Mouse (Mus musculus) adrenal gland, adult 18-20 months (tissue): ENCODE measurements around the gene Ube2l3. TPM values are rescaled to one million over a fixed set of nuclear protein-coding genes. Genes with fewer than 3 reads are reported as not detected.

Experiments
- DNase-seq, 2 experiments: peaks; one replicate each; pipeline ENCODE4 v3.0.0; 2021 to 2022; ENCODE audit warnings: low spot score in 2 of 2
- total RNA-seq, 2 experiments: library from RNA; stranded (reverse); gene quantifications; 1 replicate in 1 of 2; 2 replicates in 1 of 2; pipeline ENCODE4 v1.2.3; 2021

Gene Ube2l3
- total RNA-seq, 2 experiments from 2014 or later = 186 to 220 TPM

DNA sequence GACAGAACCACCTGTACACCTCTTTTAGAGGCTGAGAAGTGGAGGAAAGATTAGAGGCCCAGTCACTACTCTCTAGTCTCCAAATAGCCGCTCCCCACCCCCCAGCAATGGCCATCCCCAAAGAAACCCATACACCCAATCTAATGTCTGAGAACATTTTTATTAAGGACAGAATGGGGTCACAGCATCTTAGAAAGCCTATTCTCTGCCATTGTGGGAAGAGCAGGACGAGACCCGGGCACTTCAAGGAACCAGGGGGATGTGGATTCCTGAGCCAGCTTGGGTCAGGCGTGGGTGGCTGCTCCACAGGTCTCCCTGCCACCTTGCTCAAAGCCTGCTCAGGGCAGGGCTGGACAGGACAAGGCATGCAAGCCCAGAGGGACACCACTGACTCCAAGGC, 50.6 kb downstream of the Ube2l3 start:
- no peak for DNase-seq

- DNase-seq = no peak
Measured at GRCm38 (mm10) chr16:17150520-17151258, 51.8 kb downstream of the Ube2l3 start.

DNA sequence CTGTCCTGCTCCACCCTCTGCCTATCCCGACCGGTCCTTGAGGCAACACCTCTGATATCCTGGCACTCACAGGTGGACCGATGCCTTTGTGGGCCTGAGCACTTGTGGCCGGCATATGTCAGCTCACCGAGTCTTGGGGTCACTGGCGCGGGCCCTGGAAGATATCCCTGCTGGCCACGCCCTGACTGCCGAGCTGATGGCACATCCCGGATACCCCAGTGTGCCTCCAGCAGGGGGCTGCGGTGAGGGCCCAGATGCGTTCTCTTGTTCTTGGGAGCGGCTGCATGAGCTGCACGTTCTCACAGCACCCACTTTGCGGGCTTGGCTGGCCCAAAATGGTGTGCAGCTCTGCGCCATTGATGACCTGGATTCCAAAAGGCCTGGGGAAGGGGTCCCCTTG, 54.4 kb downstream of the Ube2l3 start:
- no peak for DNase-seq

DNA sequence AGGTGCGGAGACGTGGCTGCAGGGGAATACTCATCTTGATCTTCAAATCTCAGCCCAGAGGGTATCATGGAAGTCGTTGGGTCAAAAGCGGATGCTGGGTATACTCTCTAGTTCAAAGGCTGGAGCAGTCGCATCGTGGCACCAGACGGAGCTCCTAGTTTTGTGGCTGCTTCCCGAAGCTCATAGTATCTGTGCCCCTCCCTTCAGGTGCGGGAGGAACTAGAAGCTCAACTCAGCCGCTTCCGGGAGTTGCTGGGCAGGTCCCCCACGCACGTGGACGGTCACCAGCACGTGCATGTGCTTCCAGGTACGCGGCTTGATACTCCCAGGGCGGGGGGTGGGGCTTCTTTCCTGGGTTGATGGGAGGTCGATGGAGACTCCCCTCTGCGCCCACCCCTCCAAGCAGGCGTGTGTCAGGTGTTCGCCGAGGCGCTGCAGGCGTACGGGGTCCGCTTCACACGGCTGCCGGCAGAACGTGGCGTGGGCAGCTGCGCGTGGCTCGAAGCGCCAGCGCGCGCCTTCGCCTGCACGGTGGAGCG, 55.0 kb downstream of the Ube2l3 start:
- no peak for DNase-seq

DNA sequence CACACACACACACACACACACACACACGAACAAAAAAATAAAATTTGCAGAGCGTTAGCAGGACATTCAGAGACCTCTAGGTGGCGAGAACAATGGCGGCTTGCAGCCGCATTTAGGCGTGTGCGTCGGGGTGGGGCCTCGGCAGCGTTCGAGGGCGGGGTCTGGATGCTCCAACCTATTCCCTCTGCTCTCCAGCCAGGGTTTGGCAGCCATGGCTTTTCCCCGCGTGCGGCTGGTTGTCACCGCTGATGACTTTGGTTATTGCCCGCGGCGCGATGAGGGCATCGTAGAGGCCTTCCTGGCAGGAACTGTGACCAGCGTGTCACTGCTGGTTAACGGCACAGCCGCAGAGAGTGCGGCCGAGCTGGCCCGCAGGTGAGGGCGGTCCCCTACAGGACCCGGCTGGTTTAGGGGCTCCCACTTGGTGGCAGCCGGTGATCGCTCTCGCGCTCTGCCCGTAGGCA, 55.6 kb downstream of the Ube2l3 start, which contains the start of gene Ccdc116:
Gene Ccdc116, minus strand, starts transcription at position 458 of the 464 bp plus-strand sequence.
- DNase-seq = peak; percentile 66 to 75

GRCm38 (mm10) chr16:17144339-17144738, 58.1 kb downstream of the Ube2l3 start, which contains the start of gene Ydjc:
TSS of gene Ydjc (plus strand) at chr16:17144621.
- no peak for DNase-seq

GRCm38 (mm10) chr16:17137355-17137754, 65.1 kb downstream of the Ube2l3 start:
- DNase-seq = no peak

DNA sequence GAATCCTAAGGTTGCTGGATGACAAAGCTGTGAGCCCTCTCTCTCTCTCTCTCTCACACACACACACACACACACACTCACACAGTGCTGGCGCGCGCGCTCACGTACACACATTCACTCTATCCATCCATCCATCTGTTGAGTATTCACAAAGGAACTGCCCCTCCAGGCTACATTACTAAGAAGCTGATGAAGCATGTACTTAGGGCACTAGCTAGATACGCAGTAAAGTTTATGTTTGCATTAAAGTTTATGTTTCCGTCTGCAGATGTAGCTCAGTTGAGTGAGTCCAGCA, 69.6 kb downstream of the Ube2l3 start:
- DNase-seq = no peak

- peak; percentile 94 to 95 for DNase-seq
Measured at GRCm38 (mm10) chr16:17132089-17132905, 70.2 kb downstream of the Ube2l3 start, which contains the start of gene Sdf2l1. TSS of gene Sdf2l1 (minus strand) at chr16:17132383.

GRCm38 (mm10) chr16:17131191-17132088, 71.0 kb downstream of the Ube2l3 start:
- DNase-seq = peak in 1 of 2 experiments; percentile 32

DNA sequence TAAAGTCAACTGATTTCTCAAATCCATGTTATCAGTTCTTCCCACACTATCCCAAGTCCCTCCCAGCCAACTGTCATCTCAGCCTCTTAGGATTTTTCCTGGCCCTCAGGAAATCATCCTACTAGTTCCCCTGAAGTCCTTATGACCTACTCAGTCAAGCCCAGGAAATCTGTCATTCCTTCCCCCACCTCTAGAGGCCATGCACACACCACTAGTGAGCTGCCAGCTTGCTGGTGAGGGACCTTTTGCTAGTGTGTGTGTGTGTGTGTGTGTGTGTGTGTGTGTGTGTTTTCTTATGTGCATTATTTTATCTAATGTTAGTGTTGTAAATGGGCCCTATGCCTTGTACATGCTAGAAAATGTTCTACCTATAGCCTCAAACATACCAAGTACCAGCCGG, 75.2 kb downstream of the Ube2l3 start:
- no peak for DNase-seq

- DNase-seq = peak; percentile 62 to 67
Measured at GRCm38 (mm10) chr16:17124871-17125520, 77.5 kb downstream of the Ube2l3 start, which contains the start of gene 2610318N02Rik. TSS of gene 2610318N02Rik (minus strand) at chr16:17125167.

GRCm38 (mm10) chr16:17124119-17124870, 78.2 kb downstream of the Ube2l3 start:
- no peak for DNase-seq

- no peak for DNase-seq
Measured at GRCm38 (mm10) chr16:17121569-17121968, 80.9 kb downstream of the Ube2l3 start.

- no peak for DNase-seq
Measured at GRCm38 (mm10) chr16:17117309-17117799, 85.1 kb downstream of the Ube2l3 start.

GRCm38 (mm10) chr16:17110771-17111743, 91.4 kb downstream of the Ube2l3 start, which contains the start of gene Ppil2:
TSS of gene Ppil2 (minus strand) at chr16:17111257.
- peak; percentile 53 for DNase-seq

DNA sequence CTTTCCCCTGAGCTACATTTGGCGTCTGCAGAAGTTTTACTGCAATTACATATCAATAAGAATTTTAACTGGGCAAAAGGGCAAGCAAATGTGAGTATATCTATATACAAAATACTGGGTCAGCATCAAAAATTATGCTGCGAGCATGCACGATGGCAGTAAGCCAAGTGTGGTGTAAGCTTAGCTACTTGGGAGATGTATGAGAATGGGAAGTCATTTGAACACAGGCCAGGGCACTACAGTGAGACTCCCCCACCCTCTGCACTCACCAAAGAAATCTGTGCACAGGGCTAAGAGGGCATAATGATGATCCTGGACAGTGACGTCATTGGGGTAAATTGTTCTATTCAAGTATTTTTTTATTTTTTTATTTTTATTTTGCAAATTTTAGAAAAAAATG, 97.8 kb downstream of the Ube2l3 start:
- DNase-seq = no peak

DNA sequence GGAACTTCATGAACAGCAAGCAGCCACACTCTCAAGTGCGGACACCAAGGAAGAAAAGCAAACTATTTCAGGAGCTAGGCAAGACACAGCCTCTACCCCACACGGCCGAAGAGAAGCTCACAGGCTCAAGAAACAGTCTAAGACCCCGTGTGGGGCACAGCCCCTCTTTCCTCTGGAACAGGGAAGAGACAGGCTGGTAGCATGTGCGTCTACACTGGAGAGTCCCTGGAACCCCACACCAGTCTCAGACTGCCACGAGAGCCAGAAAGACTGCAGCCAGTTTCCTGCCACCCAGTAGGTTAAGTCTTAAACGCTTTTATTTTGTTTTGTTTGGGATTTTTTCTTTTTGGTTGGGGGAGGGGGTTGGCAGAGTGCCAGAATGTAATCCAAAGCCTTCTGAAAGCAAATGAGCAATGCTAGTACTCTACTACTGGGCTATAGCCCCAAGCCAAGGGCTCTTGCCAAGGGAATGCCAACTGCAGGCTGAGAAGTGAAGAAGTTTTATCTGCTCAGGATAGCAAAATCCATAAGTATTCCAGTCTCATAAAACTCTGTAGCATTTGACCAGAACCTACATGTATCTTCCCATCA, 99.7 kb downstream of the Ube2l3 start:
- no peak for DNase-seq
